Mouse (Mus musculus) forebrain, embryonic 11.5 days (tissue): ENCODE results near the gene Ostm1. TPM values are rescaled to one million over a fixed set of nuclear protein-coding genes. Genes with fewer than 3 reads are reported as not detected.

Experiments used
- ATAC-seq: fragments of 200-750 bp; cut with Nextera tagmentation; replicated peaks from 2 replicates; pipeline ENCODE4 v1.8.0; 2017; ENCODE audit warnings: moderate TSS enrichment; ENCODE audit not compliant: low FRiP score
- DNase-seq: peaks from one replicate; pipeline ENCODE4 v3.0.0-alpha.2; 2017; ENCODE audit warnings: low spot score
- H3K27ac ChIP-seq: fragments of 300-500 bp; sonication (generic); 2 replicates; pipeline ENCODE4 v1.5.1; 2014; ENCODE audit warnings: low read depth, low read length
- H3K27me3 ChIP-seq: fragments of 300-500 bp; sonication (generic); 2 replicates; pipeline ENCODE4 v1.6.1; 2014; ENCODE audit warnings: mild to moderate bottlenecking, low read length, mixed read lengths; ENCODE audit not compliant: control insufficient read depth, insufficient read depth
- H3K36me3 ChIP-seq: fragments of 300-500 bp; sonication (generic); 2 replicates; pipeline ENCODE4 v1.6.1; 2014; ENCODE audit warnings: mild to moderate bottlenecking, low read length, moderate library complexity, mixed read lengths; ENCODE audit not compliant: control insufficient read depth, insufficient read depth
- H3K4me1 ChIP-seq: fragments of 300-500 bp; sonication (generic); replicated peaks from 2 replicates; pipeline ENCODE4 v1.6.1; 2014; ENCODE audit warnings: low read length, mixed read lengths; ENCODE audit not compliant: control insufficient read depth, insufficient read depth
- H3K4me2 ChIP-seq: fragments of 300-500 bp; sonication (generic); 2 replicates; pipeline ENCODE4 v1.6.1; 2014; ENCODE audit warnings: low read depth, mild to moderate bottlenecking, low read length, moderate library complexity, mixed read lengths; ENCODE audit not compliant: severe bottlenecking
- H3K4me3 ChIP-seq: fragments of 300-500 bp; sonication (generic); 2 replicates; pipeline ENCODE4 v1.5.1; 2014; ENCODE audit warnings: low read depth, low read length
- H3K9ac ChIP-seq: fragments of 300-500 bp; sonication (generic); 2 replicates; pipeline ENCODE4 v1.6.1; 2014; ENCODE audit warnings: low read length
- H3K9me3 ChIP-seq: fragments of 300-500 bp; sonication (generic); 2 replicates; pipeline ENCODE4 v1.6.1; 2016; ENCODE audit warnings: low read length, mixed read lengths; ENCODE audit not compliant: control insufficient read depth
- WGBS: fragments of 180-500 bp; shearing (Covaris S2); extraction: QIAGEN DNeasy Blood & Tissue Kit; methylation state at CpG from one replicate; pipeline ENCODE4 v1.1.7; 2014; 5-methylcytosine and 5-hydroxymethylcytosine counted together
- polyA plus RNA-seq: library from polyadenylated mRNA; unstranded; fragments of >200 nt; fragmentation: Nextera tagmentation; extraction: Ambion mirVana; gene quantifications from 2 replicates; pipeline ENCODE4 v1.2.1, GENCODE M21; 2014

The Ostm1 gene
- polyA plus RNA-seq, result 54.6 and 59.0 TPM in 2 replicates

GRCm38 (mm10) chr10:42583157-42583872, at the start of gene Ostm1, which contains the start of gene Nr2e1:
Gene Ostm1 (plus strand): TSS chr10:42583822.
Gene Nr2e1 (minus strand): TSS chr10:42583632.
- peak within 1 kb of the TSS; percentile 99 for H3K9ac ChIP-seq
- peaks cover 18% of the 10 kb centered on the region for H3K4me1 ChIP-seq

DNA sequence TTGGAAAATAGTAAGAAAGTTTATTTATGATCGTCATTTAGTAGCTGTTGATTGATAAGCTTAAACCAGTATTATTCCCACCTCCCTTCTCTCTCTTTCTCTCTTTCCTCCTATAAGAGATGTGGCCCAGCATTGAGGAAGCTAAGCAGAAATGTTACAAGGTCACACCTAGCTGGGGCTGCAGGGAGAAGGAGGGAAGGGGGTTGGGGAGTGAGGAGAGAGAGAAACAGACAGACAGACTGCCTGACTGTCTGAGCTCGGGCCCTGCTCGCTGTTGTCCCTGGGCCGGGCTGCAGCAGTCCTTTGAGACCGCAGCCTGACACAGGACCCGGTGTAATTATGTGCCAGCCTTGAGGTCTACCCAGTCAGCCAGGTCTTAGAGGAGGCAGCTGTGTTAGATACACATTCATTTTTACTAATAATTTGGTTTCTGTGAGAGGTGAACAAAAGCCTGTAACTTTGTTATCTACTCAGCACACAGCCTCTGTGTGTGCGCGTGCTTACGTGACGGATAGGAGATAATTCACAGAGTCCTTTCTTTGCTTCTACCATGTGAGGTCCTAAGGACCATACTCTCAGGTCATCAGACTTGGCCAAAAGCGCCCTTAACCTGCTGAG, 49.7 kb upstream of the Ostm1 start:
- no peak overlapping the region for H3K27ac ChIP-seq

More at GRCm38 (mm10) chr10:42583157-42583872, at the start of gene Ostm1, which contains the start of gene Nr2e1:
- peak within 1 kb of the TSS; percentile 92 for H3K4me2 ChIP-seq
- peak within 1 kb of the TSS; percentile 94 for H3K27ac ChIP-seq
- peak; percentile 93 for DNase-seq
- no peaks in the 10 kb centered on the region; the same call in 1 of the 2 replicates for H3K36me3 ChIP-seq
- peak within 1 kb of the TSS; percentile 74 for H3K4me3 ChIP-seq
- under 1% methylated on average over 43 of the region's 43 CpGs for WGBS
- peaks cover 7% of the 10 kb centered on the region; the same call in 1 of the 2 replicates for H3K27me3 ChIP-seq
- no peaks in the 10 kb centered on the region for H3K9me3 ChIP-seq
- peak; percentile 76 for ATAC-seq

GRCm38 (mm10) chr10:42537571-42538316, 45.9 kb upstream of the Ostm1 start:
- 89% methylated on average over 9 of the region's 9 CpGs for WGBS
- H3K4me2 ChIP-seq, result no peak overlapping the region
- H3K36me3 ChIP-seq, result no peaks in the 10 kb centered on the region
- no peaks in the 10 kb centered on the region for H3K9me3 ChIP-seq
- no peak overlapping the region for H3K9ac ChIP-seq
- peak overlapping the region; percentile 39; the same call in 1 of the 2 replicates for H3K27ac ChIP-seq
- no peaks in the 10 kb centered on the region for H3K27me3 ChIP-seq
- ATAC-seq (no peak), DNase-seq (no peak)
- H3K4me1 ChIP-seq, result 0 out of 2 replicates have a peak, but pooled peaks cover 3% of the 10 kb centered on the region
- H3K4me3 ChIP-seq, result no peak overlapping the region

More for the DNA sequence above, 49.7 kb upstream of the Ostm1 start:
- no peak for ATAC-seq
- H3K4me1 ChIP-seq, result no peaks in the 10 kb centered on the region
- H3K4me3 ChIP-seq, result no peak overlapping the region
- no peaks in the 10 kb centered on the region for H3K9me3 ChIP-seq
- no peak overlapping the region for H3K9ac ChIP-seq
- DNase-seq, result no peak
- H3K4me2 ChIP-seq, result no peak overlapping the region
- H3K27me3 ChIP-seq, result no peaks in the 10 kb centered on the region
- no peaks in the 10 kb centered on the region for H3K36me3 ChIP-seq
- 88% methylated on average over 11 of the region's 11 CpGs for WGBS

DNA sequence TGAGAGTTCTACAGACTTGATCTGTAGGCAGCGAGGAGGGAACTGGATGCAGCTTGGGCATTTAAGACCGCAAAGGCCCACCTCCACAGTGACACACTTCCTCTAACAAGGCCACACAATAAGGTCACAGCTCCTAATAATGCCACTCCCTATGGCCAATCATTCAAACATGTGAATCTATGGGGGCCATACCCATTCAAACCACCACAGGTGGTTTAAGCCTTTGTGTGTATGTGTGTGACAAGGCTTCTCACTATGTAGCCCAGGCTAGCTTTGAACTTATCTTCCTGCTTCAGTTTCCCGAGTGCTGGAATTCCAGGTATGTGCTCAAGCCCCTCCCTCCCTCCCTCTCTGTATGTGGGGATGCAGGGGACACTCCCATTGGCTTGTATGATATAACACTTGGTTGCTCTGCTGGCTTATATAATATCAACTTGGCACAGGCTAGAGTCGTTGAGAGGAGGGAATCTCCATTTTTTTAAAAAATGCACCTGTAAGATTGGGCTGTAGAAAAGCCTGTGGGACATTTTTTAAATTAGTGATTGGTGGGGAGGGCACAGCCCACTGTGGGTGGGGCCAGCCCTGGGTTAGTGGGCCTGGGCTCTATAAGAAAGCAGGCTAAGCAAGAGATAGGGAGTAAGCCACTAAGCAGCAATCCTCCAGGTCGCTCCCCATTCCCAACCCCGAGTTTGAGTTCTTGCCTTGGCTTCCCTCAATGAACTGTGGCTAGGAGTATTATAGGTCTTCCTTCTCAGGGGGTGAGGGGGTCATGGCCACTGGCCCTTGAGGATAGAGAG, 37.7 kb upstream of the Ostm1 start:
- H3K9me3 ChIP-seq, result no peaks in the 10 kb centered on the region
- DNase-seq, result no peak
- H3K27me3 ChIP-seq, result no peaks in the 10 kb centered on the region
- H3K9ac ChIP-seq, result no peak overlapping the region
- no peaks in the 10 kb centered on the region for H3K36me3 ChIP-seq
- no peak overlapping the region for H3K4me2 ChIP-seq
- H3K27ac ChIP-seq, result no peak overlapping the region
- no peak for ATAC-seq
- 87% methylated on average over 6 of the region's 6 CpGs for WGBS
- H3K4me1 ChIP-seq, result no peaks in the 10 kb centered on the region
- H3K4me3 ChIP-seq, result no peak overlapping the region

GRCm38 (mm10) chr10:42546507-42546906, 37.1 kb upstream of the Ostm1 start:
- no peak overlapping the region for H3K9ac ChIP-seq
- H3K27me3 ChIP-seq, result no peaks in the 10 kb centered on the region
- 86% methylated on average over 3 of the region's 3 CpGs for WGBS
- no peaks in the 10 kb centered on the region for H3K4me1 ChIP-seq
- ATAC-seq (no peak), DNase-seq (no peak)
- H3K9me3 ChIP-seq, result no peaks in the 10 kb centered on the region
- H3K4me3 ChIP-seq, result no peak overlapping the region
- H3K36me3 ChIP-seq, result no peaks in the 10 kb centered on the region
- H3K4me2 ChIP-seq, result no peak overlapping the region
- no peak overlapping the region for H3K27ac ChIP-seq

DNA sequence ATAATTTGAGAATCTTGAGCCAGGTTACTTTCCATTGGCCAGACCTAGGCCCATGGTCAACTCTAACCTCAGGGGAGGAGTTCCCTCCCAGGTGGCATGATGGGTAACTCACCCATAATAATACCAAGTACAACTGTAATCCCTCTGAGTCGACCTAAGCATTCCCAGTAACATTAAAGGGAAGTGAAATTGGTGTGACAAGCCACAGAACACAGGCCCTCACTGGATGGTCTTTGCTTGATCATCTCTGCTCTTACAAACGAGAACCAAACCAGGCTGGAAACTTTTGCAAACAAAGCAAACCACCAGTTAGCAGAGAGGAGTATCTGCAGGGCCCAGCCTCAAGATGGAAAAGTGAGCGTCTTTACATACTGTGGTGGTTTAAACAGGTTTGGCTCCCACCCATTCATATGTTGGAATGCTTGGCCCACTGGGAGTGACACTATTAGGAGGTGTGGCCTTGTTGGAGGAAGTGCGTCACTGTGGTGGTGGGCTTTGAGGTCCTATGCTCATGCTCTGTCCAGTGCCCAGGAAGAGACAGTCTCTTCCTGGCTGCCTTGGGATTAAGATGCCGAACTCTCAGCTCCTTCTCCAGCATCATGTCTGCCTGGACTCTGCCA, 23.9 kb upstream of the Ostm1 start:
- Histone ChIP-seq H3K4me3 (no peak overlapping the region), H3K4me2 (no peak overlapping the region), H3K9ac (no peak overlapping the region), H3K4me1 (0 out of 2 replicates have a peak, but pooled peaks cover 4% of the 10 kb centered on the region), H3K27me3 (no peaks in the 10 kb centered on the region), H3K36me3 (no peaks in the 10 kb centered on the region; the same call in 1 of the 2 replicates), H3K9me3 (no peaks in the 10 kb centered on the region), H3K27ac (no peak overlapping the region)
- WGBS, result 79% methylated on average over 5 of the region's 5 CpGs
- DNase-seq (no peak), ATAC-seq (no peak)

DNA sequence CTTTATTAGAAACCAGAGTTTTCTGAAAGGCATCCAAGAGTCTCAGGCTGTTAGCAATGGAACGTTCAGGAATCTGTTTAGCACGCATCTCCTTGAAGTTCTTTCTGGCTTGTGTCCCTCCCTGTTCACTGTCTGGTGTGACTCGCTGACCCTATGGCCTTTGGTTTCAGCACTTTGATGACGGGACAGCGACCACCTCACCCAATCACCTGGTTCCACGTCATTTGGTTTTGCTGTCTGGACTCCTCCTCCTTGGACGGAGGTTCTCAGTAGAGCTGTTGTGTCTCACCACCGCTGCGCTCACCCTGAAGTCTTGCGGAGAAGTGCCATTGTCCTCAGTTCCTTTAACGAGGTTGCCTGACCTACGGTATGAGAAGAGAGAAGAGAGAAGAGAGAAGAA, 21.4 kb upstream of the Ostm1 start:
- DNase-seq (no peak), ATAC-seq (no peak)
- Histone ChIP-seq H3K9ac (no peak overlapping the region), H3K4me1 (no peaks in the 10 kb centered on the region; the same call in 1 of the 2 replicates), H3K4me2 (no peak overlapping the region), H3K4me3 (no peak overlapping the region), H3K27ac (no peak overlapping the region), H3K27me3 (no peaks in the 10 kb centered on the region), H3K36me3 (peaks cover 9% of the 10 kb centered on the region; the same call in 1 of the 2 replicates), H3K9me3 (no peaks in the 10 kb centered on the region)
- 15% methylated on average over 12 of the region's 12 CpGs for WGBS
